In the genomic region with DNA sequence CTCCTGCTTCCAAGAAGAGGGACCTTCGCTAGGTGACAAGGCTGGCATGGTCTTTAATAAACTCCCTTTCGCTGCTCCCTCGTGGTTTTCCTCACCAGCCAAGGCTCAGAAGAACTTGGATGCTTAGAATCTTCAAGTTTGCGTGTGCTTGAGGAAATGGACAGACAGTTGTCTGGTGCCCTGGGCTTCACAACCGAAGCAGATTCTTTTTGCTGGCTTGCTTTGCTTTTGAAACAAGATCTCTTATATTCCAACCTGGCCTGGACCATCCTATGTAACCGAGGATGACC, we compare ENCODE assay signal across 9 mouse cellular contexts. TPM values are rescaled to one million over a fixed set of nuclear protein-coding genes. Genes with fewer than 3 reads are reported as not detected.
DNase-seq lines count a peak whose midpoint lies in the region; ATAC-seq and TF ChIP-seq lines count a peak whose summit lies in the region.
"Had no signal": no experiment of that assay in that cellular context is flagged by ENCODE, and none has a peak within 500 bp of the region (broad histone marks: within the 10 kb centered on the region; RNA-seq: fewer than 3 reads in every experiment).

No protein-coding gene starts in this region.

- TF ChIP-seq CTCF in kidney, postnatal 0 days (IDR thresholded peaks at IDR 0.05; ENCODE audit: low read depth), result no peak
- TF ChIP-seq CTCF in kidney, adult 2 months (conservative IDR thresholded peaks at IDR 0.05; ENCODE audit: insufficient read depth, insufficient read length, low read depth, low read length), result no peak
- no peak for TF ChIP-seq CTCF in embryonic fibroblast, embryonic 13.5 days (IDR thresholded peaks at IDR 0.05; ENCODE audit: borderline replicate concordance, insufficient read depth, low read length)

- peaks cover 6% of the 10 kb centered on the region; the same call in 1 of the 2 replicates for H3K4me1 ChIP-seq in kidney, postnatal 0 days (replicated peaks; ENCODE audit: insufficient read depth, low read length)
- H3K4me1 ChIP-seq in kidney, adult 2 months (ENCODE audit: control insufficient read depth, insufficient read depth, low read length), result no peaks in the 10 kb centered on the region
- H3K4me1 ChIP-seq in embryonic fibroblast, embryonic 13.5 days (ENCODE audit: control insufficient read depth, insufficient read depth, low read length), result no peaks in the 10 kb centered on the region
- peaks cover 16% of the 10 kb centered on the region for H3K4me1 ChIP-seq in limb, embryonic 10.5 days
- 0 out of 2 replicates have a peak, but pooled peaks cover 3% of the 10 kb centered on the region for H3K4me1 ChIP-seq in neural tube, embryonic 14.5 days (ENCODE audit: control insufficient read depth, insufficient read depth, low read length)

- peak overlapping the region; percentile 52 for H3K4me3 ChIP-seq in kidney, postnatal 0 days (replicated peaks; ENCODE audit: low read depth, low read length)
- no peak overlapping the region for H3K4me3 ChIP-seq in kidney, adult 2 months (ENCODE audit: insufficient read depth, low read depth, low read length)
- peak overlapping the region; percentile 26; the same call in 1 of the 2 replicates for H3K4me3 ChIP-seq in embryonic fibroblast, embryonic 13.5 days (ENCODE audit: insufficient read depth, low read length)
- H3K4me3 ChIP-seq in limb, embryonic 10.5 days, result peak overlapping the region; percentile 67
- peak overlapping the region; percentile 40 for H3K4me3 ChIP-seq in neural tube, embryonic 14.5 days (ENCODE audit: low read depth, low read length)

- no peak overlapping the region for H3K9ac ChIP-seq in kidney, postnatal 0 days (ENCODE audit: low read depth, low read length)
- no peak overlapping the region for H3K9ac ChIP-seq in neural tube, embryonic 14.5 days (replicated peaks; ENCODE audit: low read depth, low read length)

- H3K4me2 ChIP-seq in kidney, postnatal 0 days (ENCODE audit: low read length), result peak overlapping the region; percentile 94
- peak overlapping the region; percentile 93 for H3K4me2 ChIP-seq in neural tube, embryonic 14.5 days (ENCODE audit: low read depth, low read length)

- WGBS in kidney, postnatal 0 days, result 28% methylated on average over 6 of the region's 6 CpGs
- 34% methylated on average over 6 of the region's 6 CpGs for WGBS in kidney, adult 2 months
- 29% methylated on average over 6 of the region's 6 CpGs for WGBS in limb, embryonic 10.5 days
- 29% methylated on average over 6 of the region's 6 CpGs for WGBS in neural tube, embryonic 14.5 days

- DNase-seq in kidney, postnatal 0 days (ENCODE audit: low spot score), result no peak
- DNase-seq in kidney, adult 2 months, result no peak
- DNase-seq in limb, embryonic 10.5 days (ENCODE audit: low spot score), result no peak
- DNase-seq in embryo, embryonic 11 days, result no peak
- DNase-seq in adrenal gland, postnatal 25 days, result no peak
- DNase-seq: gastrocnemius, postnatal 14 days had no signal

- H3K9me3 ChIP-seq in kidney, postnatal 0 days (replicated peaks; ENCODE audit: low read length), result no peaks in the 10 kb centered on the region
- no peaks in the 10 kb centered on the region for H3K9me3 ChIP-seq in limb, embryonic 10.5 days (replicated peaks)
- H3K9me3 ChIP-seq in neural tube, embryonic 14.5 days (ENCODE audit: control insufficient read depth, low read length), result no peaks in the 10 kb centered on the region

- no peak for ATAC-seq in kidney, postnatal 0 days (replicated peaks; ENCODE audit: low FRiP score, low read depth)
- ATAC-seq in neural tube, embryonic 14.5 days (ENCODE audit: low read depth), result no peak
- no peak for ATAC-seq in CD4-positive, CD25-positive, alpha-beta regulatory T cell, adult 4 months

- H3K27me3 ChIP-seq in kidney, postnatal 0 days (ENCODE audit: insufficient read depth, low read length), result peaks cover 32% of the 10 kb centered on the region
- H3K27me3 ChIP-seq in kidney, adult 2 months (replicated peaks; ENCODE audit: control insufficient read depth, insufficient read depth, low read length), result peaks cover 3% of the 10 kb centered on the region; the same call in 1 of the 2 replicates
- peaks cover 88% of the 10 kb centered on the region for H3K27me3 ChIP-seq in limb, embryonic 10.5 days (ENCODE audit: low read depth, poor library complexity, severe bottlenecking)
- H3K27me3 ChIP-seq in neural tube, embryonic 14.5 days (ENCODE audit: control insufficient read depth, insufficient read depth, low read length), result peaks cover 18% of the 10 kb centered on the region

- no peak overlapping the region for H3K27ac ChIP-seq in kidney, postnatal 0 days
- no peak overlapping the region for H3K27ac ChIP-seq in kidney, adult 2 months (ENCODE audit: insufficient read depth, low read depth, low read length)
- no peak overlapping the region for H3K27ac ChIP-seq in embryonic fibroblast, embryonic 13.5 days (ENCODE audit: insufficient read depth, low read length)
- H3K27ac ChIP-seq in limb, embryonic 10.5 days, result peak overlapping the region; percentile 72
- H3K27ac ChIP-seq in neural tube, embryonic 14.5 days (ENCODE audit: low read depth, low read length), result peak overlapping the region; percentile 44

- TF ChIP-seq POLR2A in kidney, adult 2 months (IDR thresholded peaks at IDR 0.05; ENCODE audit: low read depth, low read length), result no peak
- TF ChIP-seq POLR2A in embryonic fibroblast, embryonic 13.5 days (IDR thresholded peaks at IDR 0.05; ENCODE audit: low read depth, low read length), result no peak

- no peaks in the 10 kb centered on the region for H3K36me3 ChIP-seq in kidney, postnatal 0 days (ENCODE audit: insufficient read depth, low read length)
- H3K36me3 ChIP-seq in kidney, adult 2 months (ENCODE audit: control insufficient read depth, insufficient read depth, low read length), result no peaks in the 10 kb centered on the region
- no peaks in the 10 kb centered on the region for H3K36me3 ChIP-seq in limb, embryonic 10.5 days
- no peaks in the 10 kb centered on the region for H3K36me3 ChIP-seq in neural tube, embryonic 14.5 days (ENCODE audit: control insufficient read depth, insufficient read depth, low read length)

RNA-seq across cellular contexts. Expression of a gene that starts 45.6 kb away (rescaled TPM):
- polyA plus RNA-seq in kidney, postnatal 0 days (2015; fragmentation: Nextera tagmentation; extraction: Ambion mirVana), result not detected in 2 replicates
- 0.10 and 3.4 TPM in 2 replicates for polyA plus RNA-seq in kidney, adult 2 months (2012; rRNA removed)
- not detected in 2 replicates for polyA plus RNA-seq in embryonic fibroblast, embryonic 13.5 days (2011; ENCODE audit: insufficient read length, low read depth, missing spikeins)
- 0.05 and 0.35 TPM in 2 replicates for polyA plus RNA-seq in limb, embryonic 10.5 days (2016; fragmentation: Nextera tagmentation; extraction: Ambion mirVana)
- polyA plus RNA-seq in neural tube, embryonic 14.5 days (2014; fragmentation: Nextera tagmentation; extraction: Ambion mirVana), result 0.89 and 1.5 TPM in 2 replicates
- 1 to 10 TPM in 1 of 2 experiments, under 1 TPM in 1; 0.38 to 3.2 TPM for polyA plus RNA-seq in CD4-positive, CD25-positive, alpha-beta regulatory T cell, adult 4 months (2017; shearing (Covaris generic))
- 0.48 and 1.4 TPM in 2 replicates for total RNA-seq in adrenal gland, postnatal 25 days (2021)

Comparison
In these comparisons a context has a peak if more than half of its experiments do, and no peak if none do; other contexts are left out.
1. H3K27ac ChIP-seq: peak in limb, embryonic 10.5 days (single experiment) and neural tube, embryonic 14.5 days (single experiment); none in kidney, postnatal 0 days (single experiment), kidney, adult 2 months (single experiment) and embryonic fibroblast, embryonic 13.5 days (single experiment).